Mouse (Mus musculus): Measurements from ENCODE around the gene Tuba1a. TPM values are rescaled to one million over a fixed set of nuclear protein-coding genes. Genes with fewer than 3 reads are reported as not detected.
A peak's percentile ranks its signal among the peaks of the same experiment; 100 is the strongest.

Tuba1a gene
- total and polyA plus RNA-seq, 3 experiments = 153 to 533 (median 254) TPM

GRCm38 (mm10) chr15:98989701-98990430 lies 36.4 kb upstream of the Tuba1a start:
- Histone ChIP-seq H3K9ac (ENCODE audit: insufficient read depth, low read depth) (no peak overlapping the region), H3K36me3 (replicated peaks in 1 of 2; ENCODE audit: control insufficient read depth in 1 of 2, insufficient read depth in 1 of 2, low read length in 1 of 2) (no peaks in the 10 kb centered on the region), H3K79me2 (replicated peaks; ENCODE audit: control insufficient read depth, extremely low read depth, insufficient read depth, poor library complexity, severe bottlenecking) (no peaks in the 10 kb centered on the region), H3K4me2 (ENCODE audit: insufficient read depth, low read depth, poor library complexity, severe bottlenecking) (peak overlapping the region; percentile 93; the same call in 1 of the 2 replicates), H3K27me3 (replicated peaks) (no peaks in the 10 kb centered on the region), H3K9me3 (replicated peaks; ENCODE audit: low read length) (no peaks in the 10 kb centered on the region), H3K4me3 (replicated peaks in 1 of 3; ENCODE audit: low read depth in 2 of 3, low read length in 2 of 3, poor library complexity in 1 of 3) (no peak overlapping the region), H3K27ac (ENCODE audit: insufficient read depth, low read depth) (no peak overlapping the region), H3K4me1 (ENCODE audit: control insufficient read depth in 1 of 2, insufficient read depth in 2 of 2) (peaks cover 8 to 53% of the 10 kb centered on the region in 2 experiments)
- in situ Hi-C loops (cut with MboI; ENCODE audit: low pct_ligation_motif_present, low pct_unique_long_range_greater_than_20kb, low sequenced_read_pairs) (loop anchor here (5.0 to 10.0 kb wide), 2 partner anchors 55 to 103 kb away; partner anchors contain the start of gene Tuba1b), dilution Hi-C loops (cut with MboI; ENCODE audit: extremely low pct_ligation_motif_present, extremely low pct_unique_long_range_greater_than_20kb, low sequenced_read_pairs) (no loop called here)
- TF ChIP-seq MYC (IDR thresholded peaks at IDR 0.05; ENCODE audit: low read depth, low read length) (peak; percentile 14; the same call in 1 of the 2 replicates), CHD2 (IDR thresholded peaks at IDR 0.05; ENCODE audit: low read length) (0 out of 2 replicates have a peak, but pooled peaks have one; percentile 28), ZNF384 (IDR thresholded peaks at IDR 0.05; ENCODE audit: low read depth, low read length) (no peak), MAX (IDR thresholded peaks at IDR 0.05; ENCODE audit: low read length) (no peak)
- DNase-seq (ENCODE audit: extremely low read depth) = no peak

- no peaks in the 10 kb centered on the region for H3K36me3 ChIP-seq (replicated peaks in 1 of 2; ENCODE audit: control insufficient read depth in 1 of 2, insufficient read depth in 1 of 2, low read length in 1 of 2)
- dilution Hi-C loops (cut with MboI; ENCODE audit: extremely low pct_ligation_motif_present, extremely low pct_unique_long_range_greater_than_20kb, low sequenced_read_pairs) (no loop called here), in situ Hi-C loops (cut with MboI; ENCODE audit: low pct_ligation_motif_present, low pct_unique_long_range_greater_than_20kb, low sequenced_read_pairs) (no loop called here)
- no peaks in the 10 kb centered on the region for H3K79me2 ChIP-seq (replicated peaks; ENCODE audit: control insufficient read depth, extremely low read depth, insufficient read depth, poor library complexity, severe bottlenecking)
- H3K9me3 ChIP-seq (replicated peaks; ENCODE audit: low read length) = no peaks in the 10 kb centered on the region
- no peak overlapping the region for H3K9ac ChIP-seq (ENCODE audit: insufficient read depth, low read depth)
- no peak overlapping the region for H3K4me3 ChIP-seq (replicated peaks in 1 of 3; ENCODE audit: low read depth in 2 of 3, low read length in 2 of 3, poor library complexity in 1 of 3)
- TF ChIP-seq NELFE (IDR thresholded peaks at IDR 0.05; ENCODE audit: low read depth, low read length) (no peak), BHLHE40 (IDR thresholded peaks at IDR 0.05; ENCODE audit: low read depth, low read length) (no peak), ELF1 (IDR thresholded peaks at IDR 0.05; ENCODE audit: low read depth, low read length) (no peak), TBP (conservative IDR thresholded peaks at IDR 0.05; ENCODE audit: low read depth, low read length) (no peak), CHD2 (IDR thresholded peaks at IDR 0.05; ENCODE audit: low read length) (no peak), JUND (conservative IDR thresholded peaks at IDR 0.05; ENCODE audit: low read depth, low read length) (no peak), EP300 (IDR thresholded peaks at IDR 0.05; ENCODE audit: low read length) (no peak), E2F4 (IDR thresholded peaks at IDR 0.05; ENCODE audit: insufficient replicate concordance, low read depth, low read length) (no peak), IRF4 (IDR thresholded peaks at IDR 0.05; ENCODE audit: low read depth, low read length) (no peak), JUN (IDR thresholded peaks at IDR 0.05; ENCODE audit: insufficient read depth, low read depth, low read length) (no peak), POLR2AphosphoS2 (IDR thresholded peaks at IDR 0.05; ENCODE audit: low read depth, low read length) (no peak), ETS1 (conservative IDR thresholded peaks at IDR 0.05; ENCODE audit: low read depth, low read length) (no peak), MAFK (IDR thresholded peaks at IDR 0.05; ENCODE audit: insufficient replicate concordance, low read length) (no peak), POLR2A (IDR thresholded peaks at IDR 0.05; ENCODE audit: low read depth, low read length) (no peak), ZKSCAN1 (IDR thresholded peaks at IDR 0.05; ENCODE audit: borderline replicate concordance, low read depth, low read length) (no peak)
- no peak overlapping the region for H3K27ac ChIP-seq (ENCODE audit: insufficient read depth, low read depth)
- no peak for DNase-seq (ENCODE audit: extremely low read depth)
- no peak overlapping the region for H3K4me2 ChIP-seq (ENCODE audit: insufficient read depth, low read depth, poor library complexity, severe bottlenecking)
- H3K27me3 ChIP-seq (replicated peaks) = no peaks in the 10 kb centered on the region
- peaks cover 8 to 52% of the 10 kb centered on the region in 2 experiments for H3K4me1 ChIP-seq (ENCODE audit: control insufficient read depth in 1 of 2, insufficient read depth in 2 of 2)
Measured at GRCm38 (mm10) chr15:98988787-98989186, 35.3 kb upstream of the Tuba1a start.

Measured in CH12.LX (cell line).